Mouse (Mus musculus) forelimb bud, embryonic 11.5 days (tissue): ENCODE measurements around the gene Spin1.

ENCODE experiments used
- DNase-seq: peaks from one replicate; pipeline ENCODE4 v3.0.0-alpha.2; 2012; ENCODE audit warnings: low read depth, low spot score

The Spin1 gene

DNA sequence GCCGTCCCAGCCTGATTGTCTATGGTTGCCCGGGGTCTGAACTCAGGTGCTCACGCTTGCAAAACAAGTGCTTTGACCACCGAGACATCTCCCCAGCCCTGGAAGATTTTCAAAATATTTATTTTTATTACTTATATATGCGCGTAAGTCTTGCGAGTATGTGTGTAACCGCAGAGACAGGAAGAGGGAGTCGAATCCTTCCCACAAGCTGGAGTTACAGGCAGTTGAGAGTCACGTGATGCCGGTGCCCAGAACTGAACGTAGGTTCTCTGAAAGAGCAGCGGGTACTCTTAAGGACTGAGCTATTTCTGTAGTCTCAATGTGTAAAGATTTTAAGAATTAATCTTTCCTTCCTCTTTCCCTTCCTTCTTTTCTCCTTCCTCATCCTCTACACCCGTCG, 93.2 kb downstream of the Spin1 start:
- DNase-seq: no peak

GRCm38 (mm10) chr13:51197699-51198098, 97.0 kb downstream of the Spin1 start:
- DNase-seq: no peak

DNA sequence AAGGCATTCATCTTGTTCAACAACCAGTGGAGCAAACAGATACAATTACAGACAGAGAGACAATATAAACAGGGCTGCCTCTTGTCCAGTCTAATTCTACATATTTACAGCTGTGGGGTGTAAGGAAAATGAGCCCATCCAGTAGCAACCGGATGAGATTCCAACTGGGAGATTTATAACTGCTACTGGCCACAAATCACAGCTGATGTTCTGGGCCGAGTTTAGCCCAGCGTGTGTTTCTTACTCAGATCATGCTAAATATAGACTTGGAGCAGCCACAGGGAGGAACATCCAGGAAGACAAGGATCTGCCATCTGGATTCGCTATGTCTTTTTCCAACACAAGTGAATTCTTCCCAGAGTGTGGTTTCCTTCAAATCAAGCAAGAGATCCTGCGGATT, 97.5 kb downstream of the Spin1 start:
- DNase-seq: no peak
